Mouse (Mus musculus) stomach, embryonic 14.5 days (tissue): ENCODE results near the gene Ypel2. TPM values are rescaled to one million over a fixed set of nuclear protein-coding genes. Genes with fewer than 3 reads are reported as not detected.

Source experiments
- ATAC-seq: fragments of 200-750 bp; cut with Nextera tagmentation; 2 replicates; pipeline ENCODE4 v1.8.0; 2017; ENCODE audit warnings: low read depth, moderate TSS enrichment; ENCODE audit not compliant: insufficient number of reproducible peaks, insufficient read depth, low FRiP score
- H3K27ac ChIP-seq: fragments of 300-500 bp; sonication (generic); 2 replicates; pipeline ENCODE4 v1.5.1; 2014; ENCODE audit warnings: mild to moderate bottlenecking, low read length, moderate library complexity, mixed read lengths
- H3K27me3 ChIP-seq: fragments of 300-500 bp; sonication (generic); 2 replicates; pipeline ENCODE4 v1.6.1; 2014; ENCODE audit warnings: low read length, control low read depth, mixed read lengths; ENCODE audit not compliant: control insufficient read depth, insufficient read depth
- H3K36me3 ChIP-seq: fragments of 300-500 bp; sonication (generic); 2 replicates; pipeline ENCODE4 v1.6.1; 2014; ENCODE audit warnings: mild to moderate bottlenecking, control low read depth, low read length, moderate library complexity, mixed read lengths; ENCODE audit not compliant: control insufficient read depth, insufficient read depth
- H3K4me1 ChIP-seq: fragments of 300-500 bp; sonication (generic); 2 replicates; pipeline ENCODE4 v1.6.1; 2014; ENCODE audit warnings: low read length, control low read depth, mixed read lengths; ENCODE audit not compliant: control insufficient read depth, insufficient read depth
- H3K4me2 ChIP-seq: fragments of 300-500 bp; sonication (generic); replicated peaks from 2 replicates; pipeline ENCODE4 v1.6.1; 2014; ENCODE audit warnings: low read depth, low read length, control low read depth
- H3K4me3 ChIP-seq: fragments of 300-500 bp; sonication (generic); 2 replicates; pipeline ENCODE4 v1.5.1; 2014; ENCODE audit warnings: low read depth, low read length, control low read depth
- H3K9ac ChIP-seq: fragments of 300-500 bp; sonication (generic); replicated peaks from 2 replicates; pipeline ENCODE4 v1.6.1; 2014; ENCODE audit warnings: low read depth, mild to moderate bottlenecking, control low read depth, low read length, moderate library complexity, mixed read lengths
- H3K9me3 ChIP-seq: fragments of 300-500 bp; sonication (generic); 2 replicates; pipeline ENCODE4 v1.6.1; 2016; ENCODE audit warnings: low read depth, low read length, control low read depth; ENCODE audit not compliant: control insufficient read depth
- WGBS: fragments of 180-500 bp; shearing (Covaris S2); extraction: QIAGEN DNeasy Blood & Tissue Kit; methylation state at CpG from one replicate; pipeline ENCODE4 v1.1.7; 2014; 5-methylcytosine and 5-hydroxymethylcytosine counted together
- polyA plus RNA-seq: library from polyadenylated mRNA; unstranded; fragments of >200 nt; fragmentation: Nextera tagmentation; extraction: Ambion mirVana; gene quantifications from 2 replicates; pipeline ENCODE4 v1.2.1, GENCODE M21; 2014

Ypel2 gene
- polyA plus RNA-seq, 1 experiment from 2014 or later: 6.6 TPM

DNA sequence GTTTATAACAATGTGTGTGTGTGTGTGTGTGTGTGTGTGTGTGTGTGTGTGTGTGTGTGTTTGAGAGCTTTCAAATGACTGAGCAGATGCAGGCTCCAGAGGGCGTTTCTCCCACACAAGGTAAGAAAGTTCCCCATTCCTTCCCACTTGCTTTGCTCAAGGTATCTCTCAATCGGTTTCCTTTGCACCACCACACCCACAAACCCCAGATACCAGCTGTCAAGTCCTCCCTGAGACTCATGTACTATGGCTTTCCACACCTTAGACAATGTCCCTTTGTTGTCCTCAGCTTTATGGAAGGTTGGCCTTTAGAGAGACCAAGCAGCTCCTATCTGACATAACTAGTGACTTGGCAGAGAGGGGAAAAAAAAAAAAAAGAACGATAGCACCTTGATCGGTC, 29.3 kb upstream of the Ypel2 start:
- Histone ChIP-seq H3K36me3 (no peaks in the 10 kb centered on the region), H3K4me3 (no peak overlapping the region), H3K27me3 (no peaks in the 10 kb centered on the region), H3K9ac (no peak overlapping the region), H3K27ac (no peak overlapping the region), H3K4me1 (peaks cover 6% of the 10 kb centered on the region; the same call in 1 of the 2 replicates), H3K9me3 (no peaks in the 10 kb centered on the region), H3K4me2 (no peak overlapping the region)
- 76% methylated on average over 4 of the region's 4 CpGs for WGBS
- ATAC-seq: no peak

DNA sequence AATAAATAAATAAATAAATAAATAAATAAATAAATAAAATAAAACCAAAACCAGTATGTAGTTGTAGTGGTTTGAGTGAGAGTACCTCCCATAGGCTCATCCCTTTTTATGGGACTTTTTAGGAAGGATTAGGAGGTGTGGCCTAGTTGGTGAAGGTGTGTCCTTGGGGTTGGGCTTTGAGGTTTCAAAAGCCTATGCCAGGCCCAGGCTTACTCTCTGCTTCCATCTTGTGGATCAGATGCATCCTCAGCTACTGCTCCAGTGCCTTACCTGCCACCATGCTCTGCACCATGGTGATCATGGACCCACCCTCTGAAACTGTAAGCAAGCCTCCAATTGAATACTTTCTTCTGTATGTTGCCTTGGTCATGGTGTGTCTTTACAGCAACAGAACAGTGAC, 28.0 kb upstream of the Ypel2 start:
- H3K4me1 ChIP-seq: peaks cover 5% of the 10 kb centered on the region; the same call in 1 of the 2 replicates
- no peaks in the 10 kb centered on the region for H3K36me3 ChIP-seq
- no peak overlapping the region for H3K9ac ChIP-seq
- ATAC-seq: no peak
- H3K4me2 ChIP-seq: no peak overlapping the region
- no peak overlapping the region for H3K4me3 ChIP-seq
- H3K27ac ChIP-seq: no peak overlapping the region
- no peaks in the 10 kb centered on the region for H3K9me3 ChIP-seq
- no peaks in the 10 kb centered on the region for H3K27me3 ChIP-seq

DNA sequence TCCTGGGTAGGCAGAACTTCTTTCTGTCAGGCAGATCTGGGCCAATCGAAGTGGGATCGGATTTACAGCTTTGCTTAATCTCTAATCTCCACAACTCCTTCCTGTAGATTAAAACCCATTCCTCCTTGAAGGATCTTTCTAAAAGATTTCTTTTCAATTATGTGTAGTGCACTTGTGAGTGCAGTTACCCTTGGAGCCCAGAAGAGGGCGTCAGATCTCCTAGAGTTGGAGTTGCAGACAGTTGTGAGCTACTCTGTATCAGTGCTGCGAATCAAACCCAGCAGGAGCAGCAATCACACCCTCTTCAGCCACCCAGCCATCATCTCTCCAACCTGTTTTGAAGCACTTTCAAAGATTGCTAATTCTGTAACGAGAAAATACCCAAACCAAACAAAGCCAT, 26.9 kb upstream of the Ypel2 start:
- H3K27ac ChIP-seq: no peak overlapping the region
- H3K4me1 ChIP-seq: no peaks in the 10 kb centered on the region
- no peak overlapping the region for H3K4me2 ChIP-seq
- no peaks in the 10 kb centered on the region for H3K9me3 ChIP-seq
- H3K36me3 ChIP-seq: no peaks in the 10 kb centered on the region
- 83% methylated on average over 5 of the region's 5 CpGs for WGBS
- H3K27me3 ChIP-seq: no peaks in the 10 kb centered on the region
- no peak overlapping the region for H3K4me3 ChIP-seq
- no peak for ATAC-seq
- H3K9ac ChIP-seq: no peak overlapping the region

DNA sequence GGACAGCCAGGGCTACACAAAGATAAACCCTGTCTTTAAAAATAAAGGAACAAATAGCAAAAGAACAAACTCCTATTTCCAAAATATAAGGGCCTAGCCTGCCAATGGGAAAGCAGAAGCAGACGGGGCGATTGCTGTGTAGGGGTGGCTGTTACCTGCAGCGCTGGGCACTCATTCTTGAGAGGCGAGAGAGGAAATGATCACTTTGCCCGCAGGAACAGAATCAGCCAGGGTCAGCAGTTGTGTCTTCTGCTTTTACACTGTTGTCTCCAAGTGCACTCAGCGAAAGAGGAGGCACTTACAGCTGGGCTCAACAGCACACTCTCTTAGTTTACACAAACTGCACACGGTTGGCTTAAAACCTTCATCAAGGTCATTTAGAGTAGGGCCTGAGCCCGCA, 25.9 kb upstream of the Ypel2 start:
- H3K27me3 ChIP-seq: no peaks in the 10 kb centered on the region
- no peaks in the 10 kb centered on the region for H3K4me1 ChIP-seq
- no peak for ATAC-seq
- H3K27ac ChIP-seq: no peak overlapping the region
- no peak overlapping the region for H3K4me2 ChIP-seq
- WGBS: 67% methylated on average over 8 of the region's 8 CpGs
- no peaks in the 10 kb centered on the region for H3K9me3 ChIP-seq
- H3K36me3 ChIP-seq: no peaks in the 10 kb centered on the region
- H3K9ac ChIP-seq: no peak overlapping the region
- H3K4me3 ChIP-seq: no peak overlapping the region

DNA sequence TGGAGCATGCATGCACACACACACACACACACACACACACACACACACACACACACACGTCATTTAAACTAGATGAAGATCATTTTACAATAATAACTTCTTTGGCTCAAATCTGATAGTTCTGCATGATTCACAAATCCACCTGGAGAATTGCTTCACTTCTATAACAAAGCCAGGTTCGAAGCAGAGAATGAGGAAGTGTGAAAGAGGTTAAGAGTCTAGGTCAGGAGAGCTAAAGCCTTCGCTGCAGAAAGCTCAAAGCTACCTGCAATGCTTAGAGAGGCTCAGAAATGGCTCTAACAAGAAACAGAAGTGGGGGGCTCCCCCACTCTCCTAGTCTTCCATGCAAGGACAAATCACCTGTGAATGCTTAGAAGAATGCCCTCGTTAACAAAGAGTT, 24.6 kb upstream of the Ypel2 start:
- no peak overlapping the region for H3K4me2 ChIP-seq
- 54% methylated on average over 4 of the region's 4 CpGs for WGBS
- no peak for ATAC-seq
- H3K9ac ChIP-seq: no peak overlapping the region
- H3K9me3 ChIP-seq: no peaks in the 10 kb centered on the region
- no peaks in the 10 kb centered on the region for H3K27me3 ChIP-seq
- H3K27ac ChIP-seq: no peak overlapping the region
- no peaks in the 10 kb centered on the region for H3K4me1 ChIP-seq
- H3K36me3 ChIP-seq: no peaks in the 10 kb centered on the region
- H3K4me3 ChIP-seq: no peak overlapping the region

GRCm38 (mm10) chr11:87015691-87016090, 22.2 kb upstream of the Ypel2 start:
- H3K27ac ChIP-seq: no peak overlapping the region
- no peaks in the 10 kb centered on the region for H3K36me3 ChIP-seq
- H3K4me2 ChIP-seq: no peak overlapping the region
- no peaks in the 10 kb centered on the region for H3K9me3 ChIP-seq
- H3K4me3 ChIP-seq: no peak overlapping the region
- no peaks in the 10 kb centered on the region for H3K4me1 ChIP-seq
- H3K9ac ChIP-seq: no peak overlapping the region
- H3K27me3 ChIP-seq: no peaks in the 10 kb centered on the region
- WGBS: 70% methylated on average over 3 of the region's 3 CpGs
- ATAC-seq: no peak

DNA sequence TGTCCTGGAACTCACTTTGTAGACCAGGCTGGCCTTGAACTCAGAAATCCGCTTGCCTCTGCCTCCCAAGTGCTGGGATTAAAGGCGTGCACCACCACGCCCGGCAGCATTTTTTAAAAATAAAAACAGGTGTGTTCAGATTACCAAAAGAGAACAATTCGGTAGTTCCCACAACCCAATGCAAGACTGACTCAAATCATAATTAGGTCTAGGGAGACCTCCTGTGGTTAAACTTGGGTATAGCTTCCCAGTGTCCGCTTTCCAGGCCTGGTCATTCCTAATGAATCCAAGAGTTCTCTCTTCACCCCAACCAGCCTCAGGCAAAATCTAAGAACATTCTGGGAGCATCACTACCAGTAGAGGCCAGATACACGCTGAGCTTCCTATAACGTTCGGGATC, 17.0 kb upstream of the Ypel2 start:
- WGBS: 27% methylated on average over 9 of the region's 9 CpGs
- ATAC-seq: no peak
- no peak overlapping the region for H3K9ac ChIP-seq
- H3K36me3 ChIP-seq: no peaks in the 10 kb centered on the region
- H3K4me2 ChIP-seq: no peak overlapping the region
- no peak overlapping the region for H3K27ac ChIP-seq
- H3K9me3 ChIP-seq: no peaks in the 10 kb centered on the region
- no peaks in the 10 kb centered on the region for H3K27me3 ChIP-seq
- H3K4me1 ChIP-seq: no peaks in the 10 kb centered on the region
- H3K4me3 ChIP-seq: no peak overlapping the region

DNA sequence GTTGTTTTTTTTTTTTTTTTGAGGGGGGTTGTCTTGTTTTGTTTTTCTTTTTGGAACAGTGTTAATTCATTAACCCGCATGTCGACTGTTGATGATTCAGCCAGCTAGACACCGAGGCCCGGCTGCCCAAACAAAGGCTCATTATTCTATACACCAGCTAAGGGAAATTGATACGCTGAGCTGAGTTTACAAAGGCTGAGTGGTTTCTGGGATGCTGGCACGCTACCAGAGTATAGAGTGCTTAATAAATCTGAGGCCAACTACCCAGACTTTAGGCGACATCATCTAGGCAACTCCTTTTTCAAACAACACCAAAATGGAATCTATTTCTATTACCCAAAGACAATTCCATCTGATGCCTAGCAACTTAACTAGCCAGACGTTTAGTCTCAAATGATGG, 13.9 kb upstream of the Ypel2 start:
- H3K27ac ChIP-seq: no peak overlapping the region
- no peak overlapping the region for H3K9ac ChIP-seq
- ATAC-seq: no peak
- no peaks in the 10 kb centered on the region for H3K27me3 ChIP-seq
- H3K4me2 ChIP-seq: no peak overlapping the region
- no peaks in the 10 kb centered on the region for H3K9me3 ChIP-seq
- H3K4me3 ChIP-seq: no peak overlapping the region
- H3K36me3 ChIP-seq: no peaks in the 10 kb centered on the region
- 27% methylated on average over 8 of the region's 8 CpGs for whole genome bisulfite sequencing
- H3K4me1 ChIP-seq: no peaks in the 10 kb centered on the region

- H3K27ac ChIP-seq: 0 out of 2 replicates have a peak overlapping the region, but pooled peaks have one; percentile 27
- no peaks in the 10 kb centered on the region for H3K9me3 ChIP-seq
- ATAC-seq: no peak
- no peak overlapping the region for H3K9ac ChIP-seq
- H3K36me3 ChIP-seq: no peaks in the 10 kb centered on the region
- no peaks in the 10 kb centered on the region for H3K27me3 ChIP-seq
- H3K4me2 ChIP-seq: no peak overlapping the region
- H3K4me1 ChIP-seq: no peaks in the 10 kb centered on the region
- WGBS: 52% methylated on average over 12 of the region's 12 CpGs
- H3K4me3 ChIP-seq: no peak overlapping the region
These were observed 11.7 kb upstream of the Ypel2 start for GRCm38 (mm10) chr11:87004960-87005755.
